Mouse (Mus musculus): ENCODE measurements around the gene Pcp2.
"Not testable (repeated sequence)": the region's sequence is repeated elsewhere in the genome, so short reads cannot be mapped to it uniquely, and the experiment has no call there.

Pcp2 gene

DNA sequence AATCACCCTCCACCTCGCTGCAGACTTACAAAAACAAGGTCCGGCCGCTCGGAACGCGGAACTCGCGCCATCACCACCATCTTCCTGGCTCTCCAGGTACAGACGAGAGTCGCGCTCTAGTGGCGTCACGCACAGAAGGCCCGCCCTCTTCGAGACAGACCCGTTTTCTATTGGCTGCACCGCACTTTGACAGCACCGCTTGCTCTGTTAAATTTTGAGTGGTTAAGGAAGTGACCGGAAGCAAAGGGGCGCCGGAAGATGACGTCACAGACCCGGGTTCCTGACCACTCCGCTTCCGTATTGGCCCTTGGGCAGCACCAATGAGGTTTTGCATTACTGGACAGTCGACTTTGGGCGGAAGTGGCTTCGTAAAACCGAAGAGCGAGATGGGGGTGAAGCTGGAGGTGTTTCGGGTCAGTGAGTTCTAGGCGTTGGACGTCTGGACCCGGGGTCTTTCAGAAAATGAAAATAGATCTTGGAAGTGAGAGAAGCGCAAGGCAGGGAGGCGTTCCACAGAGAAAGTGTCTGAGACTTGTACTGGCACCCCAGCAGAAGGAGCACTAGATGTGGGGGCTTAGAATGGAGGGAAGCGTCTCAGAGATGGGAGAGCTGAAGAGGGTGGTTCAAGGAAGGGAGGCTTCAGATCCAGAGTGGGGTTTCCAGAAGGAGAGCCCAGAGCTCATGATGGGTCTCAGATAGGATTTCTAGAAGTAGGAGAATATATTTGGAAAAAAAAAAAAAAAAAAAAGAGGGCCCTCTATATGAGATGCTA is 4.0 kb downstream of the Pcp2 start, which contains the start of the genes Xab2 and Pet100:
Xab2 (minus strand) TSS at position 118 of the 772 bp plus-strand sequence.
Pet100 (plus strand) TSS at position 350 of the 772 bp plus-strand sequence.
- peak; percentile 100 for DNase-seq (ENCODE audit: low read depth)

DNA sequence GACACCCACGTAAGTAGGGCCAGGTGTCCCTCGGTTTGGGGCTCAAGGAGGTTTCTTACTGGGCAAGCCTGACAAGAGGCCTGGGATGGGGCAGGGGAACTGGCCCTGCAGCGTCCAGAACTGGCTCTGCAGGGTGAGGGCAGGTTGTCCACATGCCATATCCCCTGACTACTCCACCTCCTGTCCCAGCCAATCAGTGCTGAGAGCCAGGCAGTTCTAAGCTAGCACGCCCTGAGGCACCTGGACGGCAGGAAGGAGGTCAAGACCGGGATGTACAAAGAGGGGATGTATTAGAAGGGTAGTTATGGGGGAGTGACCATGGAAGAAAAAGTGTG is 15.6 kb downstream of the Pcp2 start:
- no peak for DNase-seq (ENCODE audit: low read depth)

DNA sequence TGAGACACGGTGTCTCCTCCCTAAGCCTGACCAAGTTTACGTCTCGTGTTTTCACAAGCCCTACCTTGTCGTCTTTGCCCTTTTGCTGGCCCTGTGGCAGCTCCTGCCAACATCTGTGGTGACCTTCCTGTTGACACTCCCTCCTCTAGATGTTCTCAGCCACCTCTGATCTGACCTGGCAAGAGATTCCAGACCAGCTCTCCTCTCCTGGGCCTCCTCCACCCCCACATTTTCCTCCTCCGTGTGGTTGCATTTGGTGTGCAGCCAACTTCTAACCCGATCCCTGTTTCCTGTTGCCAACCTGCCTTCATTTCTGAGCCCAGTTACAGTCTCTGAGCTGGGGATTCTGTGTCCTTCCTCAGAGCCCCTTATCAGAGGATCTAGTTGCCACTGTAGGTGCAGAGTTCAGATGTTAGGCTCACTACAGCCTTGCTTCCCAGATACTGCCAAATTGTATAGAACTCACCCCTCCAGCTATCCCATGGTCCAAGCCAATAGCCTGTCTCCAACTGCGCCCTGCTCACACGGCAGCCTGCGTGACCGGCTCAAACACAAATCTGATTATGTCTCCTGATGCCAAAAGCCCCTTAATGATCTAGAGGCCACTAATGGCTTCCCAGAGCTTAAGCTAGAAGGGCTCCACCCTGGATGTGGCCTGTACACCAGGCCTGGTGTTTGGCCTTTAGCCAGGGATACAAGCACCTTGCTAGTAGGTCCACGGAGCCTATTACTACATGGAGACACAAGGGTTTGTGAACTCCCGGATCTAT is 16.1 kb downstream of the Pcp2 start:
- no peak for DNase-seq (ENCODE audit: low read depth)

DNA sequence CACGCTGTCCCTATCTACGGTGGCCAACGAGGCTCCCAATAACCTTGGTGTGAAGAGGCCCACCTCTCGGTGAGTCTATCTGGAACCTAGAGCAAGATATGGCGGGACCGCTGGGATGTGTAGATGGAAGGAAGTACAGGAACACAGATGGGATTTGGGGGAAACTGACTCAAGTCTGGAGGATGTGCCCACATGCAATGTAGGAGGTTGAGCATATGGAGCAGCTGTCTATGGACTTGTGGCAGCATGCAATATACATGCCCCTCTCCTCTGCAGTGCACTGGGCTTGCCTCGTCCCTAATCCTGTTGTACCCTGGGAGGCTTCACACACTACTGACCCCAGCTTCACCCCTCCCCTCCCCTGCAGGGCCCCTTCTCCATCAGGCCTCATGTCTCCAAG is 17.5 kb downstream of the Pcp2 start:
- DNase-seq (ENCODE audit: low read depth): no peak

DNA sequence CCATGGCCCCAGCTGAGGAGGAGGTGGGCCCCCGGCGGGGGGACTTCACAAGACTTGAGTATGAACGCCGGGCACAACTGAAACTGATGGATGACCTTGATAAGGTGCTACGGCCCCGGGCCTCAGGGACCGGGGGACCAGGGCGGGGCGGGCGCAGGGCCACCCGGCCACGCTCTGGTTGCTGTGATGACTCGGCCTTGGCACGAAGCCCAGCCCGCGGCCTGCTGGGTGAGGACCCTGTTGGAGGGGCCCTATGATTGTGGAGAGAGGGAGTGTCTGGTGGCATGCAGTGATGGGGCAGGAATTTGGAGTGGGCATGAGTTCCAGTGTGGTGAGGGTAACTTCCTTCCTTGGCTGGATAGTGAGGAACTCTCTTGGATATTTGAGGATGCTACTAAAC is 18.8 kb downstream of the Pcp2 start:
- DNase-seq (ENCODE audit: low read depth): no peak

DNA sequence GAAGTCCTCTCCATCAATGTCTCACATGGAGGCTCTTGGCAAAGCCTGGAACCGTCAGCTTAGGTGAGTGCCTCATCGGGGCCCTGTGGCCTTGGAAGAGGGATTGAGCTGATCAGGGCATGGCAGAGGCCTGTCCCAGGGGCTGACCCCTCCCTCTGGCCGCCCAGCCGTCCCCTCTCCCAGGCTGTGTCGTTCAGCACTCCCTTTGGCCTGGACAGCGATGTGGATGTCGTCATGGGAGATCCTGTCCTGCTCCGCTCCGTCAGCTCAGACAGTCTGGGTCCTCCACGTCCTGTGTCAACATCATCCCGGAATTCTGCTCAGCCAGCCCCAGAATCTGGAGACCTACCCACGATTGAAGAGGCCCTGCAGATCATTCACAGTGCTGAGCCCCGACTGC is 21.9 kb downstream of the Pcp2 start:
- no peak for DNase-seq (ENCODE audit: low read depth)

DNA sequence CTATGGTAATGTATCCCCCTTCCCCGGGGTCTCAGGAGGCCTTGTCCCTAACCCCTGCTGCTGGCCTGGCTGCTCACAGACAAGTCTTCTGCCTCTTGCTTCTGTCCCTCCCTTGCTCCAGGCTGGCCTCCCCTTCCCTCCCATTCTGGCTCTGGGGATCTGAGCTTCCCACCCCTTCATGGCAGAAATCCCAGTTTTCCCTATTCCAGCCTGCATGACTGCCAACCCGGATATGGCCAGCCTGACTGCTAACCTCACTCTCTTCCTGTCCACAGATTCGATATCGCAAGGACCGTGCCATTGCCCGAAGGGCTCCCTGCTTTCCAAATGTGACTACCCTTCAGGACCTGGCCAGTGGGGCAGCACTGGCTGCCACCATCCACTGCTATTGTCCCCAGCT is 24.9 kb downstream of the Pcp2 start:
- no peak for DNase-seq (ENCODE audit: low read depth)

DNA sequence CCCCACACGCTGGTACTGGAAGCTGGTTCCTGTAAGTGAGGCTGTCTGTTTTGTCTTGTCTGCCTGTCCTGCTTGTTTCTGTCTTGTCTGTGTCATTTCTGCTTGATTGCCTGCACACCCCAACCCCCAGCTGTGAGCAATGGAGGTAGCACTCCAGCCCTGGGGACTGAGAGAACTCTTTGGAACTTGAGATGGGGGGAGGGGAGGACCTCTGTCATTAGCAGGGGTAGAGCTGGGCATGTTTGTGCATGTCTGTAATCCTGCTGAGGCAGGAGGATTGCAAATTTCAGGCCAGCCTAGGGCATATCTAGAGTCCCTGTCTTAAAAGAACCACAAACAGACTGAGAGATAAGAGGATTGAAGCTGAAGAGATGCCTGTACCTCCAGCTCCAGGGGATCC is 26.1 kb downstream of the Pcp2 start:
- no peak for DNase-seq (ENCODE audit: low read depth)

DNA sequence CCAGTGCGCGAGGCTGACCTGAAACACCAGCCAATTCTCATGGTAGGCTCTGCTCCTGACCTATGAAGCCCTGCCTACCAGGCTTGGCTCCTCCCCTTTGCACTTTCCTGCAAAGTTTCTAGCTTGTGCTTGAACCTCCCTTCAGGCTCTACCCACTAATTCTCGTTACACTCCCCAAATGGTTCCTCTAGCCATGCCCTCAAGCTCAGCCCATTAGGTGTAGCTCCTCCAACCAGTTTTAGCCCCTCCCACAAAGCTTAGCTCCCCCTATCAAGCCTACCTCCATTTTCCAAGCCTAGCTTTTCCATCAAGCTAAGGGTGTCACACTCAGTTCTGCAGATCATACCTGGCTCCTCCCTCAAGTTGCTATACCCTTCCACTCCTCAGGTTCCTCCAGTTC is 27.3 kb downstream of the Pcp2 start:
- no peak for DNase-seq (ENCODE audit: low read depth)

DNA sequence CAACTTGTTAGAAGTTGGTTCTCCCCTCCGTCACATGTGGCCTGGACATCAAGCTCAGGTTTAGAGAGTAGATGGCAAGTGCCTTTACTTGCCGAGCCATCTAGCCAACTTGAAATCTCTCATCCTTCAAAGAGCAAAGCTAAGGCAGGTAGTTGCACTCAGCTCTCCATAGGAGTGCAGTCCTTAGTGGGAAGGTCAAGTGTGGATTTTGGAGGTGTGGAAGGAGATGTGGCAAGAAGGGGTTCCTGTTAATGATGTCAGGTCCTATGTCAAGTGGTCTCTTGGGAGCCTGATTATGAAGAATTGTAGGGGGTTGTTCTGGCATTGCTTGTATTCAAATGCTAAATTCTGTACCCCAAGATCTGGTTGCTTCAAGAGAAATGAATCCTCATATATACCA is 30.9 kb downstream of the Pcp2 start:
- DNase-seq (ENCODE audit: low read depth): no peak

DNA sequence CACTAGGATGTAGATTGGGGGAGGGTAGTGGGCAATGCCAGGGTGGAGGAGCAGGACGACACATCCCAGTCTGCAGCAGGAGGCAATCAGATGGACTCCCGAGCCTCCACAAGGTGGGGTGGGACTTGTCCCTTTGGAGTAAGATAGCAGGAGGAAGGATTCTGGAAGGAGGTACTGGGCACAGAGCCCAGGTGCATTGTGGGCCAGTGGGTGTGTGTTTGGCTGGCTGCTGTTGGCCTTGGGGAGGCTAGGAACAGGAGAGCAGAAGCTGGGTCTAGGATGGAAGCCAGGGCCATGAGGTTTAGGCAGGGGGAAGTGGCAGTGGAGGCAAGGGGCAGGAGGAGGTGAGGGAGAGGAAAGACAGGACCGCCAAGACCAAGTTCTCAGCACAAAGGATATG is 31.9 kb downstream of the Pcp2 start:
- no peak for DNase-seq (ENCODE audit: low read depth)

DNA sequence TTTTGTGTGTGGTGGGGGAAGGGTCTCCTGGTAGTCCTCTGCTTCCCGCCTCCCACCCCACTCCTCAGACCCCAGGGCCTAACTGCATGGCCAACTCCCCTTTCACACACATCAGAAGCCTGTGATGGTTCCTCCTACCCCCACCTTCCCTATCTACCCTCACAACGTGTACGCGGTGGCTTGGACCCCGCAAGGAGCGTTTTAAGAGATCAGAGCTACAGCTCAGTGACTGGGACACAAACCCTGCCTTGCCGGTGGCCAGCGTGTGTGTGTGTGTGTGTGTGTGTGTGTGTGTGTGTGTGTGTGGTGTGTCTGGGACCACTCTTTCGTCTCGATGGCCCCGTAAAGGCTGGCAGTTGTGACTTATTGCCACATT is 37.1 kb downstream of the Pcp2 start:
- no peak for DNase-seq (ENCODE audit: low read depth)

DNA sequence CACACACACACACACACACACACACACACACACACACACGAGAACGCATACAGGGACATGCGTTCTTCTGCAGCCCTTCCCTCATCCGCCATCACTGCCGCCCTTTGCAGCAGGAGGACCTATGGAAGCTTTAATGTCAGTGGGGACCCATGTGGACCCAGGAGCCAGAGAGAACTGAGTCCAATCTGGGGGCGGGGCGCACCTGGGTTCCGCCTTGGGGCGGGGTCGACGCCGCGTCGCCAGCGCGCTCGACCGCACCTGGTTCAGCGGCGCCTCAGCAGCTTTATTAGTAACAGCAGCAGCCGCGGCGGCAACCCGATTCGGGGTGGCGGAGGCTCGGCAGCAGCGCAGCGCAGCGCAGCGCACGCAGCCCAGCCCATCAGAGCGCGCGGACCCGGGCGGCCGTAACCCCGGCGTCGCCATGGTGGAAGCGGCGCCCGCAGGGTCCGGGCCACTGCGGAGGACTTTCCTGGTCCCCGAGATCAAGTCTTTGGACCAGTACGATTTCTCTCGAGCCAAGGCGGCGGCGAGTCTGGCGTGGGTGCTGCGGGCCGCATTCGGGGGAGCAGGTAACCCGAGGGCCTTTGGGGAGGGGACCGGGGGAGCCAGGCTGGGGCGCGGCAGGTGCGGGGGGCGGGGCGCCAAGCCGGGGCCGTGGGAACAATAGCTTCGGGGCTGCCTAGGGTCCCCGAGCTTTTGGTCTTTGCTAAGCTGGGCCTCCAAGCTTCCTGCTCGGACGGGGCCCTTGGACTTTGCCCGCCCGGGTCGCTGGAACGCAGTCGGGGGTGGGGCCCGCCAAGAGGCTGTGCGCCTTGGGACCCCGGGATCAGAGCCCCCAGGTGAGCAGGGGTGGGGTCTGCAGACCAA is 37.7 kb downstream of the Pcp2 start:
- peak; percentile 58 for DNase-seq (ENCODE audit: low read depth)

DNA sequence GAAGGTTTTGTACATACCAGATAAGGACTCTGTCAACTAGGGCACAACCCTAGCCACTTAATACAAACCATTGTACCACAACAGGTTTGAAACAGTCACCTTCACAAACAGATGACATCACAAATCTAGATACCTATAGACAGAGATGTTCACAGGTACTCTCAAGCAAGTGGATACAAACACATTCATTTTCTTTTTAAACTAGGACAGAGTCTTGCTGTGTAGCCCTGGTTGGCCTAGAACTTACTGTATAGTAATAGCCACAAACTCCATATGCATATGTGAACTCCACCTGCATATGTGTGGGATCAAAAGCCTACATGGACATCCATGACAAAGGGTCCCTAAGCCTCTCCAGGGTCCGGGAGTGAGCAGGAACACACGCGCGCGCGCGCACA is 38.4 kb downstream of the Pcp2 start, which contains the start of gene Camsap3:
Camsap3 (plus strand) TSS at position 301 of the 398 bp plus-strand sequence.
- peak; percentile 6 for DNase-seq (ENCODE audit: low read depth)

DNA sequence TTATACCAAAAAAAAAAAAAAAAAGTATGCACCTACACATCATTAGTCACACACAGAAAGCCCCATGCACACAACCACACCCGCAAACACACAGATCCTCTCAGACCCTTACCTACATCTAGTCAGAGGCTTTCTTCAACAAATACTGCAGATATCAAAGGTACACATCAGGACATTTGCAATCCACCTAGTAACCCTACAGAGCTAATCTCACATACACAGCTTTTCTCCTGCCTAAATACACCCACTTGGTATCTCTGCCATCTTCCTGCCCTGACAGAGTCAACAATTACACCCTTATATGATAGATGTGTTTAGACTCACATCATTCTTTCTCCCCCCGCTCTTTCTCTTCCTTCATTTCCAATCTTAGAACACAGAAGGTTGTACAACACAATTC is 38.9 kb downstream of the Pcp2 start:
- no peak for DNase-seq (ENCODE audit: low read depth)

DNA sequence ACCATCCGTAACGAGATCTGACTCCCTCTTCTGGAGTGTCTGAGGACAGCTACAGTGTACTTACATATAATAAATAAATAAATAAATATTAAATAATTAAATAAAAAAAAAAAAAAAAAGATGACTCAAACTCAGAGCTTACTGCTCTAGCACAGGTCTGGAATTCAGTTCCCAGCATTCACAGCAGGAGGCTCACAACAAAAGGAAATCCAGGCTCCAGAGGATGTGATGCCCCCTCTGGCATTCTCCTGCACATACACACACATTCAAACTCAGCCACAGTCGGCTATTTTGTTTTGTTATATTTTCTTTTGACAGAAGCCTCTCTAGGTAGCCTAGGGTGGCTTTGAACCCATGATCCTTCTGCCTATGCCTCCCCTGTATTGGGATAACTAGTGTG is 43.4 kb downstream of the Pcp2 start:
- DNase-seq (ENCODE audit: low read depth): not testable (repeated sequence)

DNA sequence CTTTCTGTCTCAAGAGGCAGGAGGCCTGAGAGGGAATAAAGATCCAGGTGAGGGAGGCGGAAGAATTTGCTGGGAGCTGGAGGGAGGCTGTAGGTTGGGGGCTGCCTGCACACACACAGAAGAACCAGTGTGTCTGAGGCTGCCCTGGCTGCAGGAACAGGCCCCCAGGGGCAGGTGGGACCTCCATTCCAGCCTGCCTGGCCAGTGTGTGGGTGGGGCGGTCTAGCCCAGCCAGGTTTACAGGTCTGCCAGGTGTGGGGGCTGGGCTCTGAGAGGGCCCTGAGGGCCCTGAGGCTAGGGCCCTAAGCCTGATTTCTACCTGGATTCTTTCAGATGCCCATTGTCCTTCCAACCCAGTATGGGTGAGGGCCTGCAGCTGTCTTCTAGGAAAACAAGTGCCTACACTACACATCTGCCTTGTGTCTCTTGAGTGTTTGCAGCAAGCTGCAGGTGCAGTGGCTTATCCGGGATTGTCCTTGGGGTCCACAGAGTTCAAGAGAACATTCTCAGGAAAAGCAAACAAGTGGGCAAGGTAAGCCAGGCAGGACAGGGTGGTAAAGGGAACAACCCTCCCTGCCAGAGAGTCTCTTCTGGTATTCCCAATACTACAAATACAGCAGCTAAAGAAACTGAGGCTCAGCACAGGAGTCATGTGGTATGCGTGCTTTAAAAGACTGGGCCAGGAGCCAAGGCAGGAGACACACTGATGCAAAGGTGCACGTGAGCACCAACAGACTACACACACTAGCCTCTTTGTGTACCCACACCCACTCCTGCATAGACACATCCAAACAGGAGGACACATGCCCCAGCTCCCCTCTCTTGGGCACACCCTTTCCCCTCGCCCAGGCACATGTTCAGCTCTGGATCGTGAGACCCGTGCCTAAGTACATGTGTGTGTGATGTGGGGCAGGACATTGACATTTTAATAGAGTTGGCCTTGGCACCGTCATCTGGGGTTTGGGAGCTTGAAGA is 45.7 kb downstream of the Pcp2 start:
- no peak for DNase-seq (ENCODE audit: low read depth)

DNA sequence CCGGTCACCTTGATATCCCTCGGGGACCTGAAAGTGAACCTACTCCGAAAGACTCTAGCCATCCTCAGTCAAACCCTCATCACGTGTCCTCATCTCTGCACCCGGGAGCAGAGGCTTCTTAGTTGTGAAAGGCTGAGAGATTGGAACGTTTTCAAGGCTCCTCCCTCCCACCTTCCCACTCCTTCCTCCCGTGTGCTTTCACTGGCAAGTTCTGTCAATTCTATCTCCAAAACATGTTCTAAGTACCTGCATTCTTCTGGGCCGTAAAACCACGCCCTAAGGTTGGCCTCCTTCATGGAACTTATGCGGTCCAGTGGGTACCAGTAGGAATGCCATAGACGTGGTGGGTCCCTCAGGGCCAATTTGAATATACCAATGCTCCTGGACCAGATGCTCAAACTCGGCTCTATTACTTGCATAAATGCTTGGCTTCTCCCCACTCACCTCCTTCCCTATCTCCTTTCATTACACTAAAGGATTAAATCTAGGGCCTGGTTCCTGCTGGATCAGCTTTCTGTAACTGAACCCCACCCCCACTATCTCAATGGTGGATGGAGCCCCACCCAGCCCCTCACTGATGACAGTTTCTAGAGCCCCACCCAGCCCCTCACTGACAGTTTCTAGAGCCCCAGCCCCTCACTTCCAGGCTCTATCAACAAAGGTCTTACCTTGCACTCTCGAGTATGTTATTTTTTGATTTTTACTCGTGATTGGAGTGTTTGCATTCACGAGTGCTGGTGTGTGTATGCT is 49.0 kb downstream of the Pcp2 start:
- DNase-seq (ENCODE audit: low read depth): no peak

DNA sequence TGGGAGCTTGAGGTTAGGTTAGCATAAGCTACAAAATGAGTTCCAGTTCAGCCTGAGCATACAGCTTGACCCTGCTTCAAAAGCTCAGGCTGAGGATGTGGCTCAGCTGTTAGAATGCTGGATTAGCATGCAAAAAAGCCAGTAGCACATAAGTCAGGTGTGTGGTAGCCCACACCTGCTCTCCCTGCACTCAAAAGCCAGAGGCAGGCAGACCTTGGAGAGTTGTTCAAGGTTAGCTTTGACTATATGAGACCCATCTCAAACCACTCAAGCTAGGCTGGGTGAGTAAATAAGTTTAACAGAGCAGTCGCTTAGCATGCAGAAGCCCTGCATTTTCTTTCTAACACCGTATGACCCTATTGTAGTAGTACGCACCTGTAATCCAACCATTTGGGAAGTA is 50.8 kb downstream of the Pcp2 start:
- DNase-seq (ENCODE audit: low read depth): no peak

Data from induced T-regulatory cell, adult 2 months (primary cell).